Mouse (Mus musculus) ES-E14 (cell line): Measurements from ENCODE around the gene Pdx1. TPM values are rescaled to one million over a fixed set of nuclear protein-coding genes. Genes with fewer than 3 reads are reported as not detected.

Source experiments
- DNase-seq: peaks from one replicate; pipeline ENCODE4 v3.0.0-alpha.2; 2013; ENCODE audit warnings: low read depth, low spot score
- H3K27ac ChIP-seq: 2 replicates; pipeline ENCODE4 v1.5.1; 2012; ENCODE audit warnings: low read depth, mild to moderate bottlenecking, low read length, moderate library complexity, mixed read lengths; ENCODE audit not compliant: poor library complexity, insufficient read depth, severe bottlenecking
- H3K36me3 ChIP-seq: 2 replicates; pipeline ENCODE4 v1.6.1; 2012; ENCODE audit warnings: mild to moderate bottlenecking, low read length, moderate library complexity, mixed read lengths; ENCODE audit not compliant: control insufficient read depth, poor library complexity, insufficient read depth, severe bottlenecking
- H3K4me1 ChIP-seq, 2 experiments: fragments of 150-350 bp in 1 of 2; sonication (generic) in 1 of 2; 2 replicates each; pipeline ENCODE4 v1.6.1; 2012; ENCODE audit warnings: low read length in 2 of 2, mild to moderate bottlenecking in 1 of 2, mixed read lengths in 1 of 2; ENCODE audit not compliant: control insufficient read depth in 2 of 2, insufficient read depth in 2 of 2, poor library complexity in 1 of 2
- H3K4me3 ChIP-seq, 2 experiments: fragments of 150-350 bp in 1 of 2; sonication (generic) in 1 of 2; 2 replicates each; pipeline ENCODE4 v1.5.1; 2012; ENCODE audit warnings: low read length in 2 of 2, low read depth in 1 of 2, mild to moderate bottlenecking in 1 of 2, mixed read lengths in 1 of 2; ENCODE audit not compliant: insufficient read depth in 1 of 2, poor library complexity in 1 of 2, severe bottlenecking in 1 of 2
- H3K9ac ChIP-seq: 2 replicates; pipeline ENCODE4 v1.6.1; 2012; ENCODE audit warnings: low read depth, mild to moderate bottlenecking, low read length, mixed read lengths; ENCODE audit not compliant: poor library complexity, insufficient read depth, severe bottlenecking
- H3K9me3 ChIP-seq: fragments of 150-350 bp; sonication (generic); 2 replicates; pipeline ENCODE4 v1.6.1; 2012; ENCODE audit warnings: low read depth, mild to moderate bottlenecking, low read length; ENCODE audit not compliant: control insufficient read depth, insufficient read depth
- CHD2 ChIP-seq: IDR thresholded peaks from 2 replicates; pipeline ENCODE4 v1.6.1; 2014; ENCODE audit warnings: mild to moderate bottlenecking, low read depth, low read length, inconsistent platforms
- HCFC1 ChIP-seq: IDR thresholded peaks from 2 replicates; pipeline ENCODE4 v1.6.1; 2012; ENCODE audit warnings: low read length, inconsistent platforms, borderline replicate concordance; ENCODE audit not compliant: insufficient read depth
- MAFK ChIP-seq: IDR thresholded peaks from 2 replicates; pipeline ENCODE4 v1.6.1; 2014; ENCODE audit warnings: mild to moderate bottlenecking, low read depth, low read length, inconsistent platforms; ENCODE audit not compliant: insufficient read depth
- ZC3H11A ChIP-seq: IDR thresholded peaks from 2 replicates; pipeline ENCODE4 v1.6.1; 2012; ENCODE audit warnings: low read depth, mild to moderate bottlenecking, inconsistent platforms, low read length, borderline replicate concordance
- ZNF384 ChIP-seq: IDR thresholded peaks from 2 replicates; pipeline ENCODE4 v1.6.1; 2012; ENCODE audit warnings: low read depth, low read length, inconsistent platforms
- in situ Hi-C, 2 experiments: fragments of 600-800 bp; cut with MboI; formaldehyde crosslinking; loops; one replicate each; pipeline ENCODE4 v1.15.1; 2025; ENCODE audit warnings: low sequenced_read_pairs in 2 of 2, inconsistent platforms in 1 of 2; ENCODE audit not compliant: unreplicated experiment in 2 of 2
- total RNA-seq: library from RNA; depleted of rRNA; stranded (reverse); fragments of 300-350 nt; gene quantifications from 2 replicates; pipeline ENCODE4 v1.2.3, GENCODE M21; 2012

Pdx1 gene
- total RNA-seq, 1 experiment = 0.09 TPM

DNA sequence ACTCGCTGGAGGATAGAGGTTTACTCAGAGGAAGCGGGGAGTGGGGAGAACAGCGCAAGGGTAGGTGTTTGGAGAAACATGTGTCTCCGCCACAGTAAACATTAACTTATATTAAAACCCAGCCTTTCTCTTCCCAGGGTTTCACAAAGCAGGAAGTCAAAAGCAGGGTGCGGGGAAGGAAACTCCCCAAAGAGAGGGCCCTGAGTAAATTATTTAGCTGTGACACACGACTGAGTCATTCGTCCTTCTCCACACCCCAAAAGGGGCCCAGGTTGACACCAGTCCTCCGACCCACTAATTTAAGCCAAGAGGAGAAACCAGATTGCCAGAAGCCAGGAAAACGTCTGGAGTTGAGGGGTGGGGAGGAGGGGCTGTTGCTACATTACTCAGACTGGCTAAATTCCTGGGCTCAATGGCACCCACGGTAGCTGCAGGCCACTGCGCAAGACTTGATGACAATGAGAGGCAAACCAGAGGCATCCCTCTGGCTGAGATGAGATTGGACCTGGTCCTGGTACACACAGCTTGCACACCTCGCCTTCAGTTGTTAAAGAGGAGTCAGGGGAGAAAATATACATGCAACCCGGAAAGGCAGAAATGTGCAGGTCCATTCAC lies 22.9 kb downstream of the Pdx1 start:
- H3K9me3 ChIP-seq = no peaks in the 10 kb centered on the region
- in situ Hi-C loops = no loop called here
- H3K9ac ChIP-seq = no peak overlapping the region
- no peak for DNase-seq
- H3K4me3 ChIP-seq = peak overlapping the region in 1 of 2 experiments; percentile 7; a peak in 1 of 4 replicates
- peaks cover 0 to 9% of the 10 kb centered on the region in 2 experiments; a peak in 1 of 4 replicates for H3K4me1 ChIP-seq
- TF ChIP-seq MAFK = no peak
- TF ChIP-seq ZC3H11A = no peak
- no peak for TF ChIP-seq HCFC1
- no peak for TF ChIP-seq ZNF384
- TF ChIP-seq CHD2 = no peak
- no peaks in the 10 kb centered on the region for H3K36me3 ChIP-seq
- H3K27ac ChIP-seq = no peak overlapping the region

DNA sequence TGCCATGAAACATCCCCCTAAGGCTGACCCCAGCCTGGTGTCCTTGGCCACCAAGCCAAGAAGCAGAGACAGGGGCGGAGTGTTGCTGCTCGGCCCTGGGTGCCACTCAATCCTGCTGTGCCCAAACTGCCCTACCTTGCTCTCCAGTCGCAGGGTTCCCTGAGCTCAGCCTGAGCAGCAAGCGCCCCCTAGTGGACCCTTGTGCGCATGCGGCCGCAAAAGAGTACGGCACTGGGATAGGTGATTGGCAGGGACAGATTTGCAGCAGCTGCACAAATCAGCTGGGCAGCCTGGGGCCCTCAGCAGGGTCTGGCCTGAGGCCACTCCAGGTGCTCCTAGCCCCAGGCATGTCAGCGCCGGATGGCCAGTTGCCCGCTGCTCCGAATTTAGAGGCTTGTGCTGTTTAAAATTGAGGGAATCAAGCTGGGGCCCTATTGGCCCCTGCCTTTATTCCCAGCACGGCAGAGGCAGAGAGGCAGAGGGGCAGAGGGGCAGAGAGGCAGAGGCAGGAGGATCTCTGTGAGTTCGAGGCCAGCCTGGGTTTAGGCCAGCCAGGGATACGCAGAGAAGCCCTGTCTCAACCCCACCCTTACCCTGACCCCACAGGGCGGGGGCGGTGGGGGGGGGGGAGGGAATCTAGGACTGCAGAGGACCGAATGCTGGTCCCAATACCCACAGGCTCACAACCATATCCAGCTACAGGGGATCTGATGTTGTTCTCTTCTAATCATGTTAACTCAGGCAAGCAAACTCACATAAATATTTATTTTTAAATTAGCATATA lies 23.6 kb downstream of the Pdx1 start:
- Histone ChIP-seq H3K4me3 (peak overlapping the region in 1 of 2 experiments; percentile 18; a peak in 1 of 4 replicates), H3K9ac (no peak overlapping the region)
- DNase-seq = peak; percentile 89

DNA sequence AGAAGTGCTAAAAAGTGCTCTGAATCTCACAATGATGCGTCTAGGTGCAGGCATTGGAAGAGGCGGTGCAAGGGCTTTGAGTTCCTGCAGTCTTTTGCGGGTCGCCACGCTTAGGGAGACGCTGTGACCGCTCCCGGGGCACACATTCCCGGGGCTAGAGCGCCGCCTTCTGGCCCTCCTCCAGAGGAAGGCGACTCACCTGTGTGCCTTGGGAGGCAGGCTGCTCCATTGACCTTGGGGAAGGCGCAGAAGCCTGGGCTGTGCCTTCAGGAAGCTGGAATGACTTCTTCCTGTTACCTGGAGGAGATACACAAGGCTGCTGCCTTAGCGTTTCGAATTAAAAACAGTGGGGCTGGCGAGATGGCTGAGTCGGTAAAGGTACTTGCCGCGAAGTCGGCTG lies 24.4 kb downstream of the Pdx1 start:
- no peak for DNase-seq
- Histone ChIP-seq H3K9me3 (no peaks in the 10 kb centered on the region), H3K27ac (no peak overlapping the region), H3K36me3 (no peaks in the 10 kb centered on the region), H3K4me1 (peaks cover 0 to 9% of the 10 kb centered on the region in 2 experiments; a peak in 1 of 4 replicates), H3K4me3 (peak overlapping the region in 1 of 2 experiments; percentile 18; a peak in 1 of 4 replicates), H3K9ac (no peak overlapping the region)
- TF ChIP-seq MAFK (no peak), ZC3H11A (peak; percentile 23; the same call in 1 of the 2 replicates), ZNF384 (no peak), CHD2 (no peak)
- in situ Hi-C loops = no loop called here

More for the DNA sequence above, 23.6 kb downstream of the Pdx1 start:
- in situ Hi-C loops = no loop called here
- H3K9me3 ChIP-seq = no peaks in the 10 kb centered on the region
- TF ChIP-seq ZNF384 (no peak), CHD2 (no peak), MAFK (0 out of 2 replicates have a peak, but pooled peaks have one; percentile 31), ZC3H11A (no peak; the same call in 1 of the 2 replicates), HCFC1 (no peak)
- H3K4me1 ChIP-seq = peaks cover 0 to 9% of the 10 kb centered on the region in 2 experiments; a peak in 1 of 4 replicates
- H3K36me3 ChIP-seq = no peaks in the 10 kb centered on the region
- no peak overlapping the region for H3K27ac ChIP-seq

DNA sequence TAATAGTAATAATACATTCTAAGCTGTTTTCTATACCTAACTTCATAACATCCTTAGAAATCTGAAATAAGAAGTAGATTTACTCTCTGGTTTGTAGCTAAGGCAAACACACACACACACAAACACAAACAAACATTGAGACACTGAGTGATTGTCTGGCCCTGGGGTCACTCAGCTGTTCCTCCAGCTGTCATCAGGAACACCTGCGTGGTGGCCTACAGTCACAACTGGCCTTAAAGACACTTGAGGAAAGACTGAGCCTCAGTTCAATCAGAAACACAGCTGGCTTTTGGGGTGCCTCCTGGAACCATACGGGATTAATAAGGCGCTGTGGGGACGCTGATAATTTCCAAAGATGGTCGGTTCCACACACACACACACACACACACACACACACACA lies 27.5 kb downstream of the Pdx1 start:
- Histone ChIP-seq H3K4me3 (no peak overlapping the region), H3K4me1 (peaks cover 0 to 14% of the 10 kb centered on the region in 2 experiments; a peak in 1 of 4 replicates), H3K36me3 (no peaks in the 10 kb centered on the region), H3K27ac (no peak overlapping the region), H3K9me3 (no peaks in the 10 kb centered on the region), H3K9ac (no peak overlapping the region)
- TF ChIP-seq ZNF384 (no peak), MAFK (no peak), CHD2 (no peak)
- no peak for DNase-seq
- in situ Hi-C loops = no loop called here
